ENCODE assay signal across 19 mouse cellular contexts in genomic region chr3:117752151-117752757, GRCm38 (mm10).
A peak's percentile ranks its signal among the peaks of the same experiment; 100 is the strongest.
DNase-seq lines count a peak whose midpoint lies in the region; ATAC-seq lines count a peak whose summit lies in the region.
"Had no signal": no experiment of that assay in that cellular context is flagged by ENCODE, and none has a peak within 500 bp of the region (broad histone marks: within the 10 kb centered on the region; RNA-seq: fewer than 3 reads in every experiment).

No protein-coding gene starts in this region.

- no peaks in the 10 kb centered on the region for H3K36me3 ChIP-seq in forebrain, embryonic 15.5 days
- no peaks in the 10 kb centered on the region for H3K36me3 ChIP-seq in forebrain, embryonic 12.5 days (replicated peaks)
- H3K36me3 ChIP-seq: G1E; hindbrain, embryonic 10.5 days; limb, embryonic 13.5 days; liver, embryonic 13.5 days had no signal

- H3K27me3 ChIP-seq in forebrain, embryonic 15.5 days: no peaks in the 10 kb centered on the region
- no peaks in the 10 kb centered on the region for H3K27me3 ChIP-seq in forebrain, embryonic 12.5 days
- H3K27me3 ChIP-seq: limb, embryonic 13.5 days; liver, embryonic 13.5 days had no signal

- H3K4me1 ChIP-seq in forebrain, embryonic 15.5 days: peaks cover 9% of the 10 kb centered on the region; the same call in 1 of the 2 replicates
- no peaks in the 10 kb centered on the region for H3K4me1 ChIP-seq in forebrain, embryonic 12.5 days
- H3K4me1 ChIP-seq: hindbrain, embryonic 10.5 days; limb, embryonic 13.5 days; liver, embryonic 13.5 days had no signal

- peak overlapping the region; percentile 70 for H3K27ac ChIP-seq in forebrain, embryonic 15.5 days (replicated peaks)
- H3K27ac ChIP-seq in forebrain, embryonic 12.5 days: no peak overlapping the region
- H3K27ac ChIP-seq: hindbrain, embryonic 10.5 days; left cerebral cortex, adult 2 months; limb, embryonic 13.5 days; liver, embryonic 13.5 days had no signal

- H3K4me3 ChIP-seq in forebrain, embryonic 15.5 days: no peak overlapping the region
- H3K4me3 ChIP-seq in forebrain, embryonic 12.5 days (replicated peaks): no peak overlapping the region
- H3K4me3 ChIP-seq: hindbrain, embryonic 10.5 days; left cerebral cortex, adult 2 months; limb, embryonic 13.5 days; liver, embryonic 13.5 days had no signal

- no peak overlapping the region for H3K4me2 ChIP-seq in forebrain, embryonic 15.5 days (replicated peaks)
- no peak overlapping the region for H3K4me2 ChIP-seq in forebrain, embryonic 12.5 days
- H3K4me2 ChIP-seq: limb, embryonic 13.5 days; liver, embryonic 13.5 days; lung, embryonic 14.5 days had no signal

- ATAC-seq in forebrain, embryonic 15.5 days (replicated peaks): no peak; the same call in 1 of the 2 replicates
- no peak for ATAC-seq in forebrain, embryonic 12.5 days (ENCODE audit: low FRiP score)
- ATAC-seq: intestine, embryonic 16.5 days had no signal

- WGBS in forebrain, embryonic 15.5 days: 68% methylated on average over 5 of the region's 5 CpGs
- WGBS in forebrain, embryonic 12.5 days: 83% methylated on average over 5 of the region's 5 CpGs

- peak; percentile 20 for DNase-seq in layer of hippocampus, adult 9-11 months
- DNase-seq in layer of hippocampus, adult 8-10 months (ENCODE audit: low spot score in 2 of 2): no peak
- peak; percentile 12 for DNase-seq in right cerebral cortex, adult 18-20 months
- DNase-seq in right cerebral cortex, postnatal 4 days: no peak
- no peak for DNase-seq in urinary bladder, postnatal 4 days (ENCODE audit: low spot score in 2 of 2)
- no peak for DNase-seq in cerebellum, postnatal 25 days
- DNase-seq: adrenal gland, postnatal 14 days; cerebellum, adult 11-12 months; liver, embryonic 13.5 days; lung, postnatal 36 days; thymus, postnatal 36 days had no signal

- H3K9me3 ChIP-seq in forebrain, embryonic 15.5 days: no peaks in the 10 kb centered on the region
- no peaks in the 10 kb centered on the region for H3K9me3 ChIP-seq in forebrain, embryonic 12.5 days
- H3K9me3 ChIP-seq: hindbrain, embryonic 10.5 days; limb, embryonic 13.5 days; liver, embryonic 13.5 days had no signal

- H3K9ac ChIP-seq in forebrain, embryonic 15.5 days (replicated peaks): no peak overlapping the region
- H3K9ac ChIP-seq in forebrain, embryonic 12.5 days: no peak overlapping the region
- H3K9ac ChIP-seq: limb, embryonic 13.5 days; liver, embryonic 13.5 days; lung, embryonic 14.5 days had no signal

Comparison
In these comparisons a context has a peak if more than half of its experiments do, and no peak if none do; other contexts are left out.
1. DNase-seq: peak in layer of hippocampus, adult 9-11 months (single experiment) and right cerebral cortex, adult 18-20 months (single experiment); none in layer of hippocampus, adult 8-10 months (0 of 2), right cerebral cortex, postnatal 4 days (single experiment), urinary bladder, postnatal 4 days (0 of 2) and cerebellum, postnatal 25 days (0 of 2).